Mouse (Mus musculus) left cerebral cortex, adult 9 months (tissue): ENCODE measurements at regions not wholly inside any gene's neighbourhood (a gene's known extent, or its start where the extent isn't known, plus 50 kb on each side); places are given as distances from the start of the nearest gene placed in this dataset.

Source experiments
- DNase-seq, 2 experiments: peaks; one replicate each; pipeline ENCODE4 v3.0.0; 2022; ENCODE audit warnings: low spot score in 2 of 2

GRCm38 (mm10) chr3:42129821-42130560 lies 387.6 kb downstream of the D3Ertd751e start:
- peak; percentile 65 to 82 for DNase-seq

DNA sequence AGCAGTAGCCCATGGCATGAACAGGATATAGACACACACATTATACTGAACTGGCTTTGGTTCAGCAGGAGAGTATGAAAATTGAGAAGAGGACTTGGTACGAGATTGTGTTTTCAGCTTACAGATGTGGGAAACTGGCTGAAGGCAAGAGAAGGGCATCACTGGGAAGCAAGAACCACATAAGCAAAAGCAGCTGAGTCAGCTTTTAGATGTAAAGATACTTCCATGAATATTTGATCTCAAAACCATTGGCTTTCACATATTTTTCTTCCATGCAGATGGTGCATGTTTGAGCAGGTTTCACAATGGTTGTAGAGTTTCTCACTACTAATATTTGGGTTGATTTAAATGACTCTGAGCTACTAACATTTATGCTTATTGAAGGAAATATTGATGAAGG lies 389.9 kb downstream of the D3Ertd751e start:
- DNase-seq: no peak

DNA sequence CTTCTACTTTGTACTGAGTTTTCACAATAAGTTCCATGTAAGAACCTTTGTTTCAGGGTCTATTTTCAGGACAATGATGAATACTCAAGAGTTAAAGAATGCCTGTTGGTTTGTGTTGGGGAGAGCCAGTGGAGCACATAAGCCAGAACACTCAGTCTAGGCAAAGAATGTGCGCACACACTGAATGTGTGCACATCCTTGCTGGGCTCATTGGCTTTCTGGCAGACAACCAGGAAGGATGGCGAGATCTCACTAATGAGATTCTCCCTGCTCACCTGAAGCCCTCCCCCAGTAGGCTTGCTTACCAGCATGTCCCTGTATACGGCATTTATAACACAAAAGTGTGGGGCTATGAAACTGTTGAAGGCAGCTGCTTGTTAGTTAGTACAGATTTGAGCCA lies 411.0 kb downstream of the D3Ertd751e start:
- no peak for DNase-seq

GRCm38 (mm10) chr3:42154909-42155308 lies 412.5 kb downstream of the D3Ertd751e start:
- DNase-seq: no peak

DNA sequence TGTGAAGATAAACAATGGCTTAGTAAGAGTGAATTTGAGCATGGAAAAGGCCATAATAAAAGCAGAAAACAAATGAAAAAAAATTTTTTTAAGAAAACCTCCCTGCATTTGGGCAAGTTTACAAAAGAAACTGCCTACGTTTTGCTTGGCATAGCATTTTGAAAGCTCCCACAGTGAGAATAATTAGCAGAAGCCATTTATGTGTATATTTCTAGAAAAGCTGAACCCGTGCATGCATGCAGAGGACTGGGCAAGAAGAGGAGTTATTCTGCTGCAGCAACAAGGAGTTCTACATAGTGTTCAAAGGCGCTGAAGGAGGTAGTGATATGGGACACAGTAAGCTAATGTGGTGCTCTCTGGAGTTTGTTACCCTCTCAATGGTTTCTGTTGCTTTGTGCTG lies 421.3 kb downstream of the D3Ertd751e start:
- peak in 1 of 2 experiments; percentile 23 for DNase-seq

- no peak for DNase-seq
These were observed 456.8 kb downstream of the D3Ertd751e start for GRCm38 (mm10) chr3:42199206-42199605.

GRCm38 (mm10) chr3:42201373-42201772 lies 459.0 kb downstream of the D3Ertd751e start:
- no peak for DNase-seq

DNA sequence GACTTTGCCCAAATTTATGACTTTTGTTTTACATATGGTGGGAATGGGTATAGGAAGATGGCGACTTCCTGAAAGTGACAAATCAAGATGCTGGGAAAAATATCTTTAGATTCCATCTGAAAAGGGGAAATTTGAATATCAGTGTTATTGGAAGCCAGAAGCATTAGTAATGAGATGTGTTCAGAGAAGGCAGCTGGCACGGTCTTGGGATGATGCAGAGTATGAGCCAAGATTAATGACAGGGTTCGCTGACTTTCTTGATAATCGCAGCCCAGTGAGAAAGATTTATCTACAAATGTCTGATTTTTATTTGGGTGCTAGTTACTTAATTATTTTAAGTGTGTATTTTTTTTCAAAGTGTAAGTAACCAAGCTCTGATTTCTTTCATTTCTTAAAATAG lies 463.2 kb downstream of the D3Ertd751e start:
- DNase-seq: no peak

DNA sequence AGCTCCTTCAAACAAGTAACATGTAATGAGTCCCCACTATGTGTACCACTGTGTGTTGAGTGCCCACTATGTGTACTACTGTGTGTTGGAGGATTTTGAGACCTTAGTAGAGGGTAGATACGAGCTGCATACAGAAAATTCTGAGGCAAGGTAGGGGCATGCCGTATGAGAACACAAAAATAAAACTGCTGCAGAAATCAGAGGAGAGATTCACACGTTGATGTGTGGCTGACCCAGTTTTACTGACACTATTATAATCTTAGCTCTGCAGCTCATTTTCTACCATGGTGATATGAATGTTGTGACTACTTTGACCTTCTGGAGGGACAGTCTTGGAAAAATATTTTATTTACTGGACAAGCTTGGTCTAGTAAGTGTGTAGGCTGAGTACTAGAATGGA lies 469.0 kb downstream of the D3Ertd751e start:
- no peak for DNase-seq

- no peak for DNase-seq
These were observed 470.0 kb downstream of the D3Ertd751e start for GRCm38 (mm10) chr3:42212456-42212855.

GRCm38 (mm10) chr3:42213163-42213562 lies 470.8 kb downstream of the D3Ertd751e start:
- no peak for DNase-seq

DNA sequence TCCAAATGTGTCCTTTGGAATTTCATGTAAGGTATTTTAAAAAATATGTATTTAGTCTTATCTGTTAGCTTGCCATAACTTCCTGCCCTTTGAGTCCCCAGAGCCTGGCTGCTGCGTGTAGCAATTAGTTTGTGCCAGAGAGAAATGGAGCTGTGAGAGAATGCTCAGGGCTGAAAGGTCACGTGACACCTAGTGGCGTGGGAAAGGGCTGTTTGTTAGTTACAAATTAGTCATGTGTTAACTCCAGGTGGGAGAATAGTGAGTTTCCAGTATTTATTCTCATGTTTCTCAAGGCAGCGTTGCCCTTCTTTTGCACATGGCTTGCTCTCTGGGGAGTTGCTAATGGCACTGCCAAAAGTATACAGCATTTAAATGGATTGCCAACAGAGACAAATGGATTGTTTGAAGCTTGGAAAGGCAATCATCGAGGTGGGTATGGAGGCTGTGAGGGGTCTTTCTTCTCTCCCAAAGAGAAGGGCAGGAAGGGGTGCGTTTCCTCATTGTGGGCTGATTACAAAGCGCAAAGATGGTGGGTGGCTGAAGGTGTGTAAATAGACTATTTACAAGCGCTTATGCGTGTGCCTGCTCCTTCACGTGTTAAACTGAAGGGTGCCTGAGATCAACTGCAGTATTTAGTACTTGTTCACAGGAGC lies 472.3 kb downstream of the D3Ertd751e start:
- DNase-seq: no peak

GRCm38 (mm10) chr3:42218719-42219118 lies 476.3 kb downstream of the D3Ertd751e start:
- no peak for DNase-seq

- DNase-seq: peak in 1 of 2 experiments; percentile 55
These were observed 485.4 kb downstream of the D3Ertd751e start for GRCm38 (mm10) chr3:42227679-42228398.

DNA sequence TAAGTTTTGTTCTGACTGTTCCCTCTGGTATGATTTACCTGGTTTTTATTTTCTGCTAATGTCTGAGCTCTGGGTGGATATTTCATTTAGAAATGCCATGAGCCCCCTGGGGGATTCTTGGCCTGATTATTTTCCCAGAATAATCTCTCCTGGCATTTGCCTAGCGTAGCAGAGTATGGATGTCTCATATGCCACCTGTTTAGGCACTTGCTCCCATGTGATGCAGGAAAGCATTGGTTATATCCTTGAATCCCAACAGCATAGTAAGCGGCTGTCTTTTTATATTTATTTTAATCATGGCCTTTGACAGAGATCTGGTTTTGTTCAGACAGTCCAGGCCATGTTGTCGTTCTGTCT lies 486.0 kb downstream of the D3Ertd751e start:
- no peak for DNase-seq

DNA sequence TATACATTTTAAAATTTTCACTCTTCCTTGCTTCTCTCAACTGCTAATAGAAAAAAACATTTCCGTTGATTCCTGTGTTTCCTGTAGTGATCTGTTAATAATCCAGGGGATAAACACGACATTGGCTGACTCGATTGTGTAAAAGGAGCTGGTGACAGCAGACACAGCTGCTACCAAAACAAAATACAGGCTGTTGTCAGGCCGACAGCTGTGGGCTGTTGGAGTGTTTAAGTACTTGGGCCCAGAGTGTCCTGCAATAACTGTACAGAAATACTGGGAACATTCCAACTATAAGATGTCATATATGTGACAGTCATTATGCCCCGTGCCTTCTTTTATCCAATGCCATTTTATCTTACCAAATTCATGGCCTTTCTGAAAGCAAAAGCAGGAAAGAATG lies 489.9 kb downstream of the D3Ertd751e start:
- no peak for DNase-seq

GRCm38 (mm10) chr3:42233756-42234155 lies 491.3 kb downstream of the D3Ertd751e start:
- DNase-seq: no peak

GRCm38 (mm10) chr3:42235515-42235914 lies 493.1 kb downstream of the D3Ertd751e start:
- no peak for DNase-seq
